Mouse (Mus musculus) embryo, embryonic 11 days (tissue): ENCODE measurements at regions not wholly inside any gene's neighbourhood (a gene's known extent, or its start where the extent isn't known, plus 50 kb on each side); places are given as distances from the start of the nearest gene placed in this dataset.
A peak's percentile ranks its signal among the peaks of the same experiment; 100 is the strongest.

ENCODE experiments used
- DNase-seq: peaks from one replicate; pipeline ENCODE4 v3.0.0-alpha.2; 2015

DNA sequence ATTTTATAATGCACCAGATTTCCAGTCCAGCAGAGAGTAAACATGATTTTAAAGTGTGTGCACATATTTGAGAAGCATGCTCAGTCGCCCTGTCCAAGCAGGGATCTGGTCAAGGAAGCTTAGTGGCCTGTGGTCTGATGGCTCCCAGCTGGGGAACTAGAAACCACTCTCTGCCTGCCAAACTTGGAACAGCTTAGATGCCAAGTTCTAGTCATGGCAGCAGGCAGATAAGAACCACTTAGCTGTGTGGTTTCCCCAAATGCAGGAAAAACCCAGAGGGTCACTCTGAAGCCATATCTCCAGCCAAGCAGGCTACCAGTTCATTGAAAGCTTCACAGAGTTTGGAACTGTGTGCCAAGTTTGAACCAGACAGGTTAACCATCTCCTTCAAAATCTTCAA lies 86.1 kb downstream of the Fam114a2 start:
- no peak for DNase-seq

DNA sequence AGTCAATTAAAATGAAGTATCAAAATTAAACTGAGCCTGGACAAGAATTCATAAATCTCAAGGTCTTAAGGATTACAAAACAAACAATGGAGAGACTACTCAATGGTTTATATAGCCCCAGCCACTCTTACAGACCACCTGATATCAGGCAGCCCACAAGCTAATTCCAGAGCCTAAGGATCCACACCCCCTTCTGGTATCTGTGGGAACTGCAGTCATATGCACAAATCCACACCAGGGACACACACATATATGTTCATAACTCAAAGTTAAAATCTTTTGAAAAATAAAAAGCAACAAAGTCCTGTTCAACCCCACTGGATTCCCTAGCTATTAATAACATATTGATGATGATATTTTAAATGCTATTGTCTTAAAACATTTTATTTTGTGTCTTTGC lies 86.5 kb downstream of the Fam114a2 start:
- DNase-seq: no peak

DNA sequence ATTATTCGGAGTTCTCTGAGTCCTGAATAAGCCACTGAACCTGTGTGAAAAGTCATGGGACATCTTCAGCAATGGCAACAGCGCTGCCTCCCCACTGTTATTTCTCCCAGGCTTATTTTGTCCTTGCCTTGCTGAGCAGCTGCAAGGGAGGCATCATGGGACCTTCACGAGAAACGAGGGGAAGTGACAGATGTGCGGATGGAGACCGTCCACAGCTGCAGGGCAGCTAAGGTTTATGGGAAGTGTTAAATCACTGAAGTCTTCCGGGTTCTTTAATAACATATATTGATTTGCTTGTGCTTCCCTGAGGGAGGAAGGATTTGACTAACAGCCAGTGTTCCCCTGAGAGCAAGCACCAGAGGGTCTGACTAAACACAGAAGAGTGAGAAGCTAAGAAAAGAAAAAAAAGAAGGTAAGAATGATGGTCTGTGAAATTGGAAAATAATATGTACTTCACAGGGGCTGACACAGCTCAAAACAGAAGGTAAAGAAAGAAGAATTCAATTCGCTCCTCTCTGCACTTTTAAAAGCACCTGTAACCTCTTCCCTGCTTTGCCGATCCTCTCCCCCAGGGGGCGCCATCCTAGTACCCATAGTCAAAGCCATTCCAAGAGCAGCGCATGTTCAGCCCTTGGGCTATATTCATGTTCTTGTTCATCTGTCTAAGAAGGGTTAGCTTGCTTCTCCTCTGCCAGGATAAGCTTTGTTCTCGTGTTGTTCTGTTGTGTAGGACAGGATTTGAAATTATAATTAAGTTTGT lies 92.2 kb downstream of the Fam114a2 start:
- DNase-seq: peak; percentile 26

DNA sequence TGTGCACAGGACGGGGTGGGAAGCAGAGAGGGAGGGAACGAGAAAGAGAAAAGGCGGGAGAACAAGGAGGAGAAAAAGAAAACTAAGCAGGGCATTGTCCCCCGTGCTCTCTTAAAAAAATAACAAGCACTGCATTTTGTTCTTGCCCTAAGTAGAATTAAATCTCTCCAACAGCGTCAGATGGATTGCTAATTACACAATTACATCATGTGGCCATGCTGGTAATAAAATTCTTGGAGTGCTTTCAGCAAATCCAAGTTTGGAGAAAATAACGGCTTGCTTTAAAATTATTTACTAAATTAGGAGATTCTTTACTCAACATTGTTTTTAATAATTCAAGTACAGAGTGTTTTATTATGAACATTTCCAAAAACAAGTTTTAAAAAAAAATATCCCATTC lies 99.0 kb downstream of the Fam114a2 start:
- no peak for DNase-seq

DNA sequence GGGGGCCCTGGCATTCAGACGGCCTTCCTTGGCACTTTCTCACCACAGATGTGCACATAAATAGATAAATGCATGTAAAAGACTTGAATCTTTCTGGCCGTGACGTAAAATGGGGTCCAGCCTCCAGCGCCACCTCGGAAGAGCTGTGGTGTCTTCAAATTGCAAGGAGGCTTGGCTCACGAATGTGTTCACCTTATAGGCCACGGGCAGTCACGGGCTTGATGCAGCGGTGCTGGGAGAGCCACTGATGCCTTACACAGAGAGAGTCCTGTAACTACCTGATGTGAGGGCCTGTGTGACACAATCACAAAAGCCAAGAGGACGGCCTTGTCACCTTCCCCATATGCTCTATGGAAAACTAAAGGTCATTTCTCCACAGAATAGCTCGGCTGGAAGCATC lies 102.4 kb downstream of the Fam114a2 start:
- no peak for DNase-seq

DNA sequence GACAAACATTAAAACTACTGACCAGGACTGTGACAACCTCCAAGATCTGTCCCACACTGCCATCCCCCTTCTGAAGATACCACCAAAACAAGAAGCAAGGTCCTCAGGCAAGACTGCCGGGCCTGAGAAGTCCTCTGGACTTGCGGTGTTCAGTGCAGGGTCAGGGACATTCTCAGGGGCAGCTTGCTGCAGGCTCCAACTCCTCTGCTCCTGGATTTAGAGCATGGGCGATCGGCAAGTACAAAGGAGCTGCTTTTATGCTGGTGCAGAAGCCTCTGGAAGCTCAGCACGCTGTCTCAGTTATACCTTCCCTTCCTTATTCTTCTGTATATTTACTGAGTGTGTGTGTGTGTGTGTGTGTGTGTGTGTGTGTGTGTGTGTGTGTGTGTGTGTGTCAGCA lies 103.2 kb downstream of the Fam114a2 start:
- DNase-seq: no peak

DNA sequence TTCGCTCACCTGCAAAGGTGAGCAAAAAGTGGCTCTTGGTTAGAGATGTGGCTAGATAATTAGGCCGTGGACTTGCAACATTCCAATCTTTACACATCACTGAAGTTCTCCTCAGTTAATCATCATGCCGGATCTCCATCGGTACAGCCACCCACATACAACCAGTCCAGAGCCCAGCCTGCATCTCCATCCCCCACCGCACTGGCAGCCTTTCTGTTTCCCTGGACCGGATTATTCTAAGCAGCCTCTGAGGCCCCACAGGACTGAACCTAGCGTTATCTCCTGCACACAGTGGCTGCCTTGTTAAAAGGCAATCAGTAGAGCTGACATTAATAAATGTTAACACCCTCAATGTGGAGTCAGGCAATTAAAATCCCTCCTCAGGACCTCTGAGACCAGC lies 103.7 kb downstream of the Fam114a2 start:
- no peak for DNase-seq

DNA sequence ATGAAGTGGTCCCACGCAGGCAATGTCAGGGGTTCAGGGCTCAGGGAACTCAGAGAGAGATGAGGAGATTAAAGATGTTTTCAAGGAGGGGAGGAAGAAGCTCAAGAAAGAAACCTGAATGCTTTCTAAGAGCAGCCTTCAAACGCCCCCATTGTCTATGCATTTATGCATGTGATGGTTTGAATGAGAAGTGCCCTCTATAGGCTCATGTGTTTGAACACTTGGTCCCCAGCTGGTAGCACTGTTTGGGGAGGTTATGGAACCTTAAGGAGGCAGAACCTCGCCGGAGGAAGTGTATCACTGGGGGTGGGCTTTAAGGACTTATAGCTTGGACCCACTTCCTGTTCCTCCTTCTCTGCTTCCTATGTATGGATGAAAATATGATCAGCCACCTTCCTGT lies 105.1 kb downstream of the Fam114a2 start:
- no peak for DNase-seq

DNA sequence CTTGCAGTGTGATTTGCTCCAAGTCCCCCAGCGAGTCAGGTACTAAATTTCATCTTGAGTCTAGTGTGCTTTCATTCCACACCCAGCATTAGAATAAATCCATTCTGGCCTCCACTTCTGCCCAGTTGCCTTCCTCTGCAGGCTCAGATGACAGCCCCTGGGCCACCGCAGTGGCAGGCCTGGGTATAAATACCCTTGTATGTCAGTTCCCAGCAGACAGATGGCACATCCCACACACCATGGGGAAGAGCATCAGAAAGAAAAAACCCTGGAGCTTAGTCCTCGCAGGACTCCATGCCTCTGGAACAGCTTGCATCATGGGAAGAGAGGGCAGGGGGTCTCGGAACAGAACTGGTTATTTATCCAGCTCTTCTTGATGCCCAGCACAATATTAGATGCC lies 105.7 kb downstream of the Fam114a2 start:
- DNase-seq: no peak

DNA sequence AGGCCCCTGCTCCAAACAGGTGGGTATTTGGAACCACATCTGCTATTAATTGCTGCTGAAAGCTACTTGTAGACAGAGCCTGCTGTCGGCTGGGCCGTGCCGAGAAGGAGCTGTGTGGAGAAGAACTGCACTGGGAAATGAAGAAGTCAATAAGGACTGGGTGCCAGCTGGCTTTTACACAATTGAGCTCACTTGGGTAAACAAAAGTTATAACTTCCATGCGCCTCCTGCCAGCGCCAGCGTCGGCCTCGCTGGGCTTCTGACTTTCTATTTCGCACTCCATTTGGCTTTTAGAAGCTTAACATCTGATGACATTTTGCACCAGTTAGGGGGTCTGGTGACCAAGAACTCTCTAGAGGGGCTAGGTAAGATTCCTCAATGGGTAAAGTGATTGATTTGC lies 114.2 kb downstream of the Fam114a2 start:
- peak; percentile 23 for DNase-seq

DNA sequence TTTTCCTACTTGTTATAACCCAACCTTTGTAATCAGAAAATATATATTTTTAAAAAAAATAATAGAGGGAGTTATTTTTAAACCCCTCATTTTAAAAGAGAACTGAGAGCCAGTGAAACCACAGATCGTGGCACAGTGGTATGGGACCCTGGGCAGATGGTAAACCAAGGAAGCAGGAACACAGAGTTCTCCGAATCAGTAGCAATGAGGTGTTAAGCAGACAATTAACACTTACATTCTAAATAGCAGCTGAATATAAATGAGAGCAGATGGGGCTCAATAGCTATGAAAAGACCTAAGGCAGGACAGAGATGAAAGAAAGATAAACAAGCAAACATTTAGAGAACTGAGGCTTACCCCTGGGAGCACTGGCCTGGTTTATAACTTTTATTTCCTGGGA lies 116.8 kb downstream of the Fam114a2 start:
- no peak for DNase-seq

DNA sequence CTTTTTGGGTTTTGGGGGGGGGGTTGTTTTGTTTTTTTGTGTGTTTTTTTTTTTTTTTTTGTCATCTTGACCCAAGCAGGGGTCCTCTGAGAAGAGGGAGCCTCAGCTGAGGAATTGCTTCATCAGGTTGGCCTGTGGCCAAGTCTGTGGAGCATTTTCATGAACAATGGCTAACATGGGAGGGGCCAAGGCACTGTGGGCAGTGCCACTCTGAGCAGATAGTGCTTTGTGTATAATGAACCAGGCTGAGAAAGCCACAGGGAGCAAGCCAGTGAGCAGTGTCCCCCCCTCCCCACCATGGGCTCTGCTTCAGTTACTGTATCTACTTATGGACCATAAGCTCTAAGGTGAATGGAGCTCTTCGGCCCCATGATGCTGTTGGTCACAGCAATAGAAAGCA lies 119.1 kb downstream of the Fam114a2 start:
- no peak for DNase-seq

DNA sequence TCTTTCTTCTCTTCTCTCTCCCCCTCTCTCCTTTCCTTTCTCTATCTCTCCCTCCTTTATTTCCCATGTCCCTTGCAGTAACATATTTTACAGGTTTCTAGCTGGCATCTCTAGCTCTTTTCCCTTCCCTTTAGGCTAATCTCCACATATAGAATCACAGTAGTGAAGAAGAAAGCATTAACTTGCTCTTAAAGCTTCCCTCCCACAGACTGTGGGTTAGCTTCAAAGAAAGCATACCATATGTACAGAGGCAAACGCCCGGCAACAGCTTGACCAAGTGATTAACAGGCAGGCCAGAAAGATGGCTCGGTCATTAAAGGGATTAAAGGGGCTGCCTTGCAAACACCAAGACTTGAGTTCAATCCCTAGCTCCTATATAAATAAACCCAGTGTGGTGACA lies 122.0 kb downstream of the Fam114a2 start:
- no peak for DNase-seq

DNA sequence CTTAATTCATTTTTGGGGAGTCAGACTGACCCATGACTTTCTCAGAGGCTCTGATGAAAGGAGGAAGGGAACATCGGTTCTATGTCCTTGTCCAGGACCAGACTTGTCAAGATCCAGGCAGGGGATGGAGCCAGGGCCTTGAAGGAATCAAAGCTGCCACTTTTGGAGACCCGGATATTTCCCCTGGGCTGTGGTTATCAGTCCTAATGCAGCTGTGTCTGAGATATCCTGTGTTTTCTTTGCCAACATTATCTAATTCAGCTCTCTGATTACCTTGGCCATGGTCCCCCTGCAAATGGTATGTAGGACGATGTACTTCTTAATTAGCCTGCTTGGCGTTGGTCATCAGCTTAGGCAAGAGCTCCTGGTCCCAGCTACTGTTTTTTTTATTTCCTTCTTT lies 127.6 kb downstream of the Fam114a2 start:
- no peak for DNase-seq
